Mouse (Mus musculus) limb, embryonic 11.5 days (tissue): ENCODE data around the gene Bex2. TPM values are rescaled to one million over a fixed set of nuclear protein-coding genes. Genes with fewer than 3 reads are reported as not detected.
"Not testable (repeated sequence)": the region's sequence is repeated elsewhere in the genome, so short reads cannot be mapped to it uniquely, and the experiment has no call there.

Source experiments
- ATAC-seq: fragments of 200-750 bp; cut with Nextera tagmentation; 2 replicates; pipeline ENCODE4 v1.8.0; 2017; ENCODE audit warnings: low read depth; ENCODE audit not compliant: insufficient number of reproducible peaks, low FRiP score, low TSS enrichment
- DNase-seq: peaks from one replicate; pipeline ENCODE4 v3.0.0-alpha.2; 2015; ENCODE audit warnings: low spot score
- H3K27ac ChIP-seq: fragments of 300-500 bp; sonication (generic); replicated peaks from 2 replicates; pipeline ENCODE4 v1.5.1; 2014; ENCODE audit warnings: low read depth, mild to moderate bottlenecking, low read length
- H3K27me3 ChIP-seq: fragments of 300-500 bp; sonication (generic); 2 replicates; pipeline ENCODE4 v1.6.1; 2014; ENCODE audit warnings: mild to moderate bottlenecking, low read length, mixed read lengths; ENCODE audit not compliant: control insufficient read depth, insufficient read depth
- H3K36me3 ChIP-seq: fragments of 300-500 bp; sonication (generic); 2 replicates; pipeline ENCODE4 v1.6.1; 2014; ENCODE audit warnings: mild to moderate bottlenecking, low read length, moderate library complexity, mixed read lengths; ENCODE audit not compliant: control insufficient read depth, insufficient read depth
- H3K4me1 ChIP-seq: fragments of 300-500 bp; sonication (generic); 2 replicates; pipeline ENCODE4 v1.6.1; 2014; ENCODE audit warnings: low read length, mixed read lengths; ENCODE audit not compliant: control insufficient read depth, insufficient read depth
- H3K4me2 ChIP-seq: fragments of 300-500 bp; sonication (generic); 2 replicates; pipeline ENCODE4 v1.6.1; 2014; ENCODE audit warnings: low read depth, mild to moderate bottlenecking, moderate library complexity; ENCODE audit not compliant: severe bottlenecking
- H3K4me3 ChIP-seq: fragments of 300-500 bp; sonication (generic); 2 replicates; pipeline ENCODE4 v1.5.1; 2014; ENCODE audit warnings: low read depth, low read length
- H3K9ac ChIP-seq: fragments of 300-500 bp; sonication (generic); 2 replicates; pipeline ENCODE4 v1.6.1; 2014; ENCODE audit warnings: mild to moderate bottlenecking, low read length
- H3K9me3 ChIP-seq: fragments of 300-500 bp; sonication (generic); 2 replicates; pipeline ENCODE4 v1.6.1; 2016; ENCODE audit warnings: low read length; ENCODE audit not compliant: control insufficient read depth
- WGBS: fragments of 180-500 bp; shearing (Covaris S2); extraction: QIAGEN DNeasy Blood & Tissue Kit; methylation state at CpG from one replicate; pipeline ENCODE4 v1.1.7; 2014; 5-methylcytosine and 5-hydroxymethylcytosine counted together
- polyA plus RNA-seq: library from polyadenylated mRNA; unstranded; fragments of >200 nt; fragmentation: Nextera tagmentation; extraction: Ambion mirVana; gene quantifications from 2 replicates; pipeline ENCODE4 v1.2.1, GENCODE M21; 2014

The Bex2 gene
- polyA plus RNA-seq, 1 experiment from 2014 or later = 252 TPM

- ATAC-seq (no peak), DNase-seq (no peak)
- H3K36me3 ChIP-seq = no peaks in the 10 kb centered on the region
- H3K27me3 ChIP-seq = 0 out of 2 replicates have a peak, but pooled peaks cover 2% of the 10 kb centered on the region
- no peak within 1 kb of the TSS for H3K27ac ChIP-seq
- no peaks in the 10 kb centered on the region for H3K9me3 ChIP-seq
- H3K4me1 ChIP-seq = no peaks in the 10 kb centered on the region
- WGBS = 88% methylated on average over 9 of the region's 9 CpGs
- H3K9ac ChIP-seq = no peak within 1 kb of the TSS
- H3K4me3 ChIP-seq = no peak within 1 kb of the TSS
- no peak within 1 kb of the TSS for H3K4me2 ChIP-seq
Measured at GRCm38 (mm10) chrX:136085155-136085554, 17.1 kb upstream of the Bex2 start, which contains the start of gene Nxf3. Nxf3 (minus strand) TSS chrX:136085255.

- peak; percentile 60 for DNase-seq
- WGBS = 14% methylated on average over 13 of the region's 48 CpGs
- H3K27me3 ChIP-seq, H3K36me3 ChIP-seq, H3K27ac ChIP-seq, H3K4me1 ChIP-seq, H3K9me3 ChIP-seq: not testable (repeated sequence)
- Histone ChIP-seq H3K4me3 (peak overlapping the region; percentile 36), H3K4me2 (peak overlapping the region; percentile 32), H3K9ac (peak overlapping the region; percentile 22; the same call in 1 of the 2 replicates)
- ATAC-seq = peak; percentile 71
Measured at GRCm38 (mm10) chrX:136067201-136067991, 640 bp downstream of the Bex2 start.

GRCm38 (mm10) chrX:136060698-136061097 lies 7.3 kb downstream of the Bex2 start:
- Histone ChIP-seq H3K9me3 (no peaks in the 10 kb centered on the region), H3K4me2 (no peak overlapping the region), H3K4me1 (no peaks in the 10 kb centered on the region), H3K4me3 (no peak overlapping the region), H3K36me3 (no peaks in the 10 kb centered on the region), H3K27me3 (no peaks in the 10 kb centered on the region), H3K27ac (no peak overlapping the region), H3K9ac (no peak overlapping the region)
- ATAC-seq = no peak
- no peak for DNase-seq
- 89% methylated on average over 1 of the region's 1 CpGs for WGBS

- ATAC-seq = no peak
- WGBS = 74% methylated on average over 2 of the region's 2 CpGs
Measured at GRCm38 (mm10) chrX:136051219-136051618, 16.8 kb downstream of the Bex2 start.

GRCm38 (mm10) chrX:136047528-136047927 lies 20.5 kb downstream of the Bex2 start:
- ATAC-seq = no peak
- DNase-seq = peak; percentile 65

More at GRCm38 (mm10) chrX:136051219-136051618, 16.8 kb downstream of the Bex2 start:
- Histone ChIP-seq H3K4me3 (no peak overlapping the region), H3K4me1 (no peaks in the 10 kb centered on the region), H3K27me3 (no peaks in the 10 kb centered on the region), H3K27ac (no peak overlapping the region), H3K4me2 (no peak overlapping the region), H3K9ac (no peak overlapping the region), H3K36me3 (no peaks in the 10 kb centered on the region), H3K9me3 (no peaks in the 10 kb centered on the region)
- DNase-seq = no peak

GRCm38 (mm10) chrX:136043726-136044125 lies 24.3 kb downstream of the Bex2 start:
- no peak overlapping the region for H3K4me3 ChIP-seq
- no peak overlapping the region for H3K4me2 ChIP-seq
- H3K36me3 ChIP-seq = no peaks in the 10 kb centered on the region
- H3K27me3 ChIP-seq = no peaks in the 10 kb centered on the region
- H3K4me1 ChIP-seq = no peaks in the 10 kb centered on the region
- whole genome bisulfite sequencing = 95% methylated on average over 1 of the region's 1 CpGs
- H3K9me3 ChIP-seq = no peaks in the 10 kb centered on the region
- no peak for DNase-seq
- no peak overlapping the region for H3K9ac ChIP-seq
- no peak for ATAC-seq
- H3K27ac ChIP-seq = no peak overlapping the region

More at GRCm38 (mm10) chrX:136047528-136047927, 20.5 kb downstream of the Bex2 start:
- Histone ChIP-seq H3K36me3 (no peaks in the 10 kb centered on the region), H3K4me2 (no peak overlapping the region), H3K9me3 (no peaks in the 10 kb centered on the region), H3K9ac (no peak overlapping the region), H3K4me1 (no peaks in the 10 kb centered on the region), H3K27me3 (no peaks in the 10 kb centered on the region), H3K4me3 (no peak overlapping the region), H3K27ac (no peak overlapping the region)
- 15% methylated on average over 5 of the region's 5 CpGs for WGBS

- WGBS = 36% methylated on average over 13 of the region's 49 CpGs
- DNase-seq = peak; percentile 25
- H3K27ac ChIP-seq, H3K4me1 ChIP-seq, H3K27me3 ChIP-seq, H3K9me3 ChIP-seq, H3K36me3 ChIP-seq, H3K9ac ChIP-seq: not testable (repeated sequence)
- 0 out of 2 replicates have a peak within 1 kb of the TSS, but pooled peaks have one; percentile 6 for H3K4me3 ChIP-seq
- H3K4me2 ChIP-seq = peak within 1 kb of the TSS; percentile 37
- ATAC-seq = peak; percentile 96
Measured at GRCm38 (mm10) chrX:136032799-136033763, 35.0 kb downstream of the Bex2 start, which contains the start of gene Arxes1. Arxes1 (plus strand) TSS chrX:136033367.

GRCm38 (mm10) chrX:136030331-136030730 lies 37.7 kb downstream of the Bex2 start:
- no peak overlapping the region for H3K27ac ChIP-seq
- no peaks in the 10 kb centered on the region for H3K4me1 ChIP-seq
- DNase-seq (no peak), ATAC-seq (no peak)
- no peaks in the 10 kb centered on the region for H3K36me3 ChIP-seq
- no peak overlapping the region for H3K4me3 ChIP-seq
- H3K9ac ChIP-seq = no peak overlapping the region
- no peaks in the 10 kb centered on the region for H3K27me3 ChIP-seq
- H3K9me3 ChIP-seq = no peaks in the 10 kb centered on the region
- no peak overlapping the region for H3K4me2 ChIP-seq
- 74% methylated on average over 1 of the region's 1 CpGs for WGBS
